Mouse (Mus musculus) ES-E14 (cell line): ENCODE measurements around the gene Usp3.

Experiments used
- CHD2 ChIP-seq: IDR thresholded peaks from 2 replicates; pipeline ENCODE4 v1.6.1; 2014; ENCODE audit warnings: mild to moderate bottlenecking, low read depth, low read length, inconsistent platforms
- HCFC1 ChIP-seq: IDR thresholded peaks from 2 replicates; pipeline ENCODE4 v1.6.1; 2012; ENCODE audit warnings: low read length, inconsistent platforms, borderline replicate concordance; ENCODE audit not compliant: insufficient read depth
- MAFK ChIP-seq: IDR thresholded peaks from 2 replicates; pipeline ENCODE4 v1.6.1; 2014; ENCODE audit warnings: mild to moderate bottlenecking, low read depth, low read length, inconsistent platforms; ENCODE audit not compliant: insufficient read depth
- ZC3H11A ChIP-seq: IDR thresholded peaks from 2 replicates; pipeline ENCODE4 v1.6.1; 2012; ENCODE audit warnings: low read depth, mild to moderate bottlenecking, inconsistent platforms, low read length, borderline replicate concordance
- ZNF384 ChIP-seq: IDR thresholded peaks from 2 replicates; pipeline ENCODE4 v1.6.1; 2012; ENCODE audit warnings: low read depth, low read length, inconsistent platforms

DNA sequence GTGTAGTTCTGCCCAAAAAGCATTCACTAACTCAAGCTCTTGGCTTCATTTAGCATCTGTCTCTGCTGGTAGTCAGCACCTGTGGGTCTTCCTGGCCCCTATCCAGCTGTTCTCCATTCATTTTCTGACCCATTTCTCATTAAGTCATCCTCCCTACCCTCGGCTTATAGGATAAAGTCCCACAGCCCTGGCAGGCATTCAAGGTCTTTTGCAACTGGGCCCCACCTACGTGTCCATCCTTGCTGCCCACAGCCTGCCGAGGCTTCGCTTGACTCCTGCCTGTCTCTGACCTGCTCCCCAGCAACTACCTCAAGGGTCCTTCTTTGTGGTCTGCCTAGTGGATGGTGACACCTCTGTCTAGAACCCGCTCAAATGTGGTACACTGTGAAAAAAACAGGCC, 33.7 kb upstream of the Usp3 start:
- no peak for TF ChIP-seq ZNF384
- no peak for TF ChIP-seq ZC3H11A
- TF ChIP-seq HCFC1: no peak
- TF ChIP-seq MAFK: no peak
- no peak for TF ChIP-seq CHD2
